8 mouse cellular contexts compared by ENCODE assay signal in genomic region chr5:34931516-34932457, GRCm38 (mm10). TPM values are rescaled to one million over a fixed set of nuclear protein-coding genes. Genes with fewer than 3 reads are reported as not detected.
DNase-seq lines count a peak whose midpoint lies in the region; ATAC-seq and TF ChIP-seq lines count a peak whose summit lies in the region.

No protein-coding gene starts in this region.

- no peak for TF ChIP-seq EP300 in heart, adult 2 months (IDR thresholded peaks at IDR 0.05; ENCODE audit: insufficient read depth, low read depth, low read length)

- intact Hi-C loops in heart, adult 2 months (cut with DNase I): loop anchor here (2.0 kb wide), 1 partner anchor 37 kb away; no protein-coding TSS in a partner anchor
- intact Hi-C loops in heart, postnatal 14 days (cut with DNase I): no loop called here

- H3K9ac ChIP-seq in heart, adult 2 months (ENCODE audit: low read depth, low read length): no peak overlapping the region
- H3K9ac ChIP-seq in intestine, embryonic 16.5 days (ENCODE audit: low read depth, low read length): no peak overlapping the region
- H3K9ac ChIP-seq in midbrain, embryonic 12.5 days (replicated peaks): no peak overlapping the region

- peak in 1 of 2 experiments; percentile 29 for DNase-seq in heart, adult 2 months
- no peak for DNase-seq in heart, postnatal 14 days
- DNase-seq in forebrain, embryonic 10.5 days (ENCODE audit: extremely low spot score, low spot score): no peak
- DNase-seq in adrenal gland, adult 8-10 months: no peak
- DNase-seq in cerebellum, adult 9-11 months: no peak
- no peak for DNase-seq in adrenal gland, postnatal 14 days

- no peaks in the 10 kb centered on the region for H3K79me2 ChIP-seq in heart, adult 2 months (replicated peaks; ENCODE audit: control insufficient read depth, insufficient read depth, low read length)

- TF ChIP-seq POLR2A in heart, adult 2 months (IDR thresholded peaks at IDR 0.05; ENCODE audit: insufficient read depth, low read depth, low read length): no peak

- peaks cover 15% of the 10 kb centered on the region for H3K4me1 ChIP-seq in heart, adult 2 months (ENCODE audit: control insufficient read depth, insufficient read depth, low read length)
- peaks cover 23% of the 10 kb centered on the region for H3K4me1 ChIP-seq in forebrain, embryonic 10.5 days
- peaks cover 2% of the 10 kb centered on the region; the same call in 1 of the 2 replicates for H3K4me1 ChIP-seq in intestine, embryonic 16.5 days (ENCODE audit: control insufficient read depth, insufficient read depth, low read length)
- H3K4me1 ChIP-seq in midbrain, embryonic 12.5 days: peaks cover 17% of the 10 kb centered on the region

- 22% methylated on average over 11 of the region's 11 CpGs for WGBS in heart, adult 2 months
- WGBS in forebrain, embryonic 10.5 days: 68% methylated on average over 11 of the region's 11 CpGs
- 44% methylated on average over 11 of the region's 11 CpGs for WGBS in intestine, embryonic 16.5 days
- 61% methylated on average over 11 of the region's 11 CpGs for WGBS in midbrain, embryonic 12.5 days

- H3K36me3 ChIP-seq in heart, adult 2 months (ENCODE audit: control insufficient read depth, insufficient read depth, low read length): peaks cover 3% of the 10 kb centered on the region; the same call in 1 of the 2 replicates
- H3K36me3 ChIP-seq in forebrain, embryonic 10.5 days (replicated peaks): no peaks in the 10 kb centered on the region
- H3K36me3 ChIP-seq in intestine, embryonic 16.5 days (ENCODE audit: control insufficient read depth, insufficient read depth, low read length): no peaks in the 10 kb centered on the region
- no peaks in the 10 kb centered on the region for H3K36me3 ChIP-seq in midbrain, embryonic 12.5 days

- peak overlapping the region; percentile 75 for H3K27ac ChIP-seq in heart, adult 2 months
- H3K27ac ChIP-seq in forebrain, embryonic 10.5 days: peak overlapping the region; percentile 77
- H3K27ac ChIP-seq in intestine, embryonic 16.5 days (ENCODE audit: low read length): peak overlapping the region; percentile 49
- peak overlapping the region; percentile 15; the same call in 1 of the 2 replicates for H3K27ac ChIP-seq in midbrain, embryonic 12.5 days (replicated peaks)

- no peaks in the 10 kb centered on the region for H3K9me3 ChIP-seq in forebrain, embryonic 10.5 days
- no peaks in the 10 kb centered on the region for H3K9me3 ChIP-seq in intestine, embryonic 16.5 days (ENCODE audit: control insufficient read depth, low read length)
- H3K9me3 ChIP-seq in midbrain, embryonic 12.5 days: peaks cover 4% of the 10 kb centered on the region; the same call in 1 of the 2 replicates

- no peaks in the 10 kb centered on the region for H3K27me3 ChIP-seq in heart, adult 2 months (ENCODE audit: control insufficient read depth, insufficient read depth, low read length)
- H3K27me3 ChIP-seq in forebrain, embryonic 10.5 days (ENCODE audit: poor library complexity, severe bottlenecking): no peaks in the 10 kb centered on the region
- H3K27me3 ChIP-seq in intestine, embryonic 16.5 days (replicated peaks; ENCODE audit: control insufficient read depth, insufficient read depth, low read length): no peaks in the 10 kb centered on the region
- H3K27me3 ChIP-seq in midbrain, embryonic 12.5 days: no peaks in the 10 kb centered on the region

- ATAC-seq in intestine, embryonic 16.5 days: no peak
- no peak for ATAC-seq in midbrain, embryonic 12.5 days (ENCODE audit: low FRiP score, low read depth)

- H3K4me2 ChIP-seq in intestine, embryonic 16.5 days (ENCODE audit: low read depth, low read length): no peak overlapping the region
- no peak overlapping the region for H3K4me2 ChIP-seq in midbrain, embryonic 12.5 days (replicated peaks)

- no peak overlapping the region for H3K4me3 ChIP-seq in heart, adult 2 months
- no peak overlapping the region for H3K4me3 ChIP-seq in forebrain, embryonic 10.5 days
- H3K4me3 ChIP-seq in intestine, embryonic 16.5 days (ENCODE audit: low read length): no peak overlapping the region
- no peak overlapping the region for H3K4me3 ChIP-seq in midbrain, embryonic 12.5 days

- no peak for TF ChIP-seq CTCF in heart, adult 2 months (IDR thresholded peaks at IDR 0.05)

RNA-seq across cellular contexts. Expression of gene Rgs12, which starts 17.5 kb away (rescaled TPM):
- total RNA-seq in heart, adult 2 months (2021): 10 to 100 TPM; 13.1 to 16.5 TPM
- 26.2 and 27.7 TPM in 2 replicates for polyA plus RNA-seq in heart, adult 2 months (2012; rRNA removed)
- 10 to 100 TPM; 24.3 to 30.4 TPM for total RNA-seq in heart, postnatal 14 days (2021)
- polyA plus RNA-seq in forebrain, embryonic 10.5 days (2016; fragmentation: Nextera tagmentation; extraction: Ambion mirVana): 57.6 and 59.8 TPM in 2 replicates
- 12.9 and 13.9 TPM in 2 replicates for polyA plus RNA-seq in intestine, embryonic 16.5 days (2015; fragmentation: Nextera tagmentation; extraction: Ambion mirVana)
- polyA plus RNA-seq in midbrain, embryonic 12.5 days (2016; fragmentation: Nextera tagmentation; extraction: Ambion mirVana): 81.7 and 84.6 TPM in 2 replicates
- total RNA-seq in adrenal gland, adult 8-10 months (2022): 10 to 100 TPM; 20.0 to 27.2 (median 23.1) TPM
- total RNA-seq in adrenal gland, postnatal 14 days (2021): 31.0 and 31.9 TPM in 2 replicates

RNA-seq across cellular contexts. Expression of gene Msantd1, which starts 24.0 kb away (rescaled TPM):
- under 1 TPM in 1 of 2 experiments, not detected in 1; 0.66 TPM for total RNA-seq in heart, adult 2 months (2021)
- polyA plus RNA-seq in heart, adult 2 months (2012; rRNA removed): 0.96 and 1.0 TPM in 2 replicates
- total RNA-seq in heart, postnatal 14 days (2021): under 1 TPM; 0.34 to 0.65 TPM
- polyA plus RNA-seq in forebrain, embryonic 10.5 days (2016; fragmentation: Nextera tagmentation; extraction: Ambion mirVana): 0.55 and 1.2 TPM in 2 replicates
- 0.35 and 0.56 TPM in 2 replicates for polyA plus RNA-seq in intestine, embryonic 16.5 days (2015; fragmentation: Nextera tagmentation; extraction: Ambion mirVana)
- 1.7 and 2.7 TPM in 2 replicates for polyA plus RNA-seq in midbrain, embryonic 12.5 days (2016; fragmentation: Nextera tagmentation; extraction: Ambion mirVana)
- 1 to 10 TPM; 1.1 to 2.8 (median 2.3) TPM for total RNA-seq in adrenal gland, adult 8-10 months (2022)
- 1.4 TPM in 2 replicates for total RNA-seq in adrenal gland, postnatal 14 days (2021)

Comparison
In these comparisons a context has a peak if more than half of its experiments do, and no peak if none do; other contexts are left out.
1. H3K27ac ChIP-seq: peak in every context shown above with its lines; median percentile 77 in forebrain, embryonic 10.5 days; 75 in heart, adult 2 months; 49 in intestine, embryonic 16.5 days; 15 in midbrain, embryonic 12.5 days.